Mouse (Mus musculus): ENCODE results near the gene Gnb4. TPM values are rescaled to one million over a fixed set of nuclear protein-coding genes. Genes with fewer than 3 reads are reported as not detected.
A peak's percentile ranks its signal among the peaks of the same experiment; 100 is the strongest.

Gene Gnb4
- 13.6 and 16.0 TPM in 2 replicates for polyA plus RNA-seq (2012; rRNA removed)

- TF ChIP-seq POLR2A (IDR thresholded peaks at IDR 0.05; ENCODE audit: low read depth, low read length) (no peak), CTCF (conservative IDR thresholded peaks at IDR 0.05; ENCODE audit: insufficient read depth, insufficient read length, low read depth, low read length) (no peak)
- no peaks in the 10 kb centered on the region for H3K4me1 ChIP-seq (ENCODE audit: control insufficient read depth, insufficient read depth, low read length)
- WGBS, result 2% methylated on average over 79 of the region's 83 CpGs
- DNase-seq, result peak; percentile 43
- no peaks in the 10 kb centered on the region for H3K36me3 ChIP-seq (ENCODE audit: control insufficient read depth, insufficient read depth, low read length)
- H3K27ac ChIP-seq (ENCODE audit: insufficient read depth, low read depth, low read length), result no peak within 1 kb of the TSS
- H3K27me3 ChIP-seq (replicated peaks; ENCODE audit: control insufficient read depth, insufficient read depth, low read length), result no peaks in the 10 kb centered on the region
- H3K4me3 ChIP-seq (ENCODE audit: insufficient read depth, low read depth, low read length), result peak within 1 kb of the TSS; percentile 53
Observed at GRCm38 (mm10) chr3:32616331-32617052, at the start of gene Gnb4. Gnb4 (minus strand) TSS chr3:32616585.

- H3K4me1 ChIP-seq (ENCODE audit: control insufficient read depth, insufficient read depth, low read length), result no peaks in the 10 kb centered on the region
- no peaks in the 10 kb centered on the region for H3K36me3 ChIP-seq (ENCODE audit: control insufficient read depth, insufficient read depth, low read length)
- WGBS, result 84% methylated on average over 3 of the region's 3 CpGs
- H3K27ac ChIP-seq (ENCODE audit: insufficient read depth, low read depth, low read length), result no peak overlapping the region
- H3K27me3 ChIP-seq (replicated peaks; ENCODE audit: control insufficient read depth, insufficient read depth, low read length), result no peaks in the 10 kb centered on the region
- no peak for DNase-seq
- H3K4me3 ChIP-seq (ENCODE audit: insufficient read depth, low read depth, low read length), result no peak overlapping the region
- TF ChIP-seq POLR2A (IDR thresholded peaks at IDR 0.05; ENCODE audit: low read depth, low read length) (no peak), CTCF (conservative IDR thresholded peaks at IDR 0.05; ENCODE audit: insufficient read depth, insufficient read length, low read depth, low read length) (no peak)
Observed at GRCm38 (mm10) chr3:32661556-32661930, 45.2 kb upstream of the Gnb4 start.

- H3K4me3 ChIP-seq (ENCODE audit: insufficient read depth, low read depth, low read length), result no peak overlapping the region
- no peak for DNase-seq
Observed at GRCm38 (mm10) chr3:32660831-32661555, 44.6 kb upstream of the Gnb4 start.

GRCm38 (mm10) chr3:32660276-32660675 is 43.9 kb upstream of the Gnb4 start:
- WGBS, result 57% methylated on average over 8 of the region's 8 CpGs
- TF ChIP-seq POLR2A (IDR thresholded peaks at IDR 0.05; ENCODE audit: low read depth, low read length) (no peak), CTCF (conservative IDR thresholded peaks at IDR 0.05; ENCODE audit: insufficient read depth, insufficient read length, low read depth, low read length) (no peak)

More at GRCm38 (mm10) chr3:32660831-32661555, 44.6 kb upstream of the Gnb4 start:
- Histone ChIP-seq H3K4me1 (ENCODE audit: control insufficient read depth, insufficient read depth, low read length) (no peaks in the 10 kb centered on the region), H3K27me3 (replicated peaks; ENCODE audit: control insufficient read depth, insufficient read depth, low read length) (no peaks in the 10 kb centered on the region), H3K36me3 (ENCODE audit: control insufficient read depth, insufficient read depth, low read length) (no peaks in the 10 kb centered on the region), H3K27ac (ENCODE audit: insufficient read depth, low read depth, low read length) (no peak overlapping the region)
- 64% methylated on average over 8 of the region's 8 CpGs for WGBS
- TF ChIP-seq POLR2A (IDR thresholded peaks at IDR 0.05; ENCODE audit: low read depth, low read length), result no peak
- no peak for TF ChIP-seq CTCF (conservative IDR thresholded peaks at IDR 0.05; ENCODE audit: insufficient read depth, insufficient read length, low read depth, low read length)

GRCm38 (mm10) chr3:32659506-32659905 is 43.1 kb upstream of the Gnb4 start:
- H3K4me1 ChIP-seq (ENCODE audit: control insufficient read depth, insufficient read depth, low read length), result no peaks in the 10 kb centered on the region
- H3K27ac ChIP-seq (ENCODE audit: insufficient read depth, low read depth, low read length), result no peak overlapping the region
- no peaks in the 10 kb centered on the region for H3K36me3 ChIP-seq (ENCODE audit: control insufficient read depth, insufficient read depth, low read length)
- no peak overlapping the region for H3K4me3 ChIP-seq (ENCODE audit: insufficient read depth, low read depth, low read length)
- TF ChIP-seq POLR2A (IDR thresholded peaks at IDR 0.05; ENCODE audit: low read depth, low read length), result no peak
- DNase-seq, result no peak
- H3K27me3 ChIP-seq (replicated peaks; ENCODE audit: control insufficient read depth, insufficient read depth, low read length), result no peaks in the 10 kb centered on the region
- 96% methylated on average over 2 of the region's 2 CpGs for WGBS

More at GRCm38 (mm10) chr3:32660276-32660675, 43.9 kb upstream of the Gnb4 start:
- Histone ChIP-seq H3K4me3 (ENCODE audit: insufficient read depth, low read depth, low read length) (no peak overlapping the region), H3K4me1 (ENCODE audit: control insufficient read depth, insufficient read depth, low read length) (no peaks in the 10 kb centered on the region), H3K27me3 (replicated peaks; ENCODE audit: control insufficient read depth, insufficient read depth, low read length) (no peaks in the 10 kb centered on the region), H3K36me3 (ENCODE audit: control insufficient read depth, insufficient read depth, low read length) (no peaks in the 10 kb centered on the region), H3K27ac (ENCODE audit: insufficient read depth, low read depth, low read length) (no peak overlapping the region)
- no peak for DNase-seq

GRCm38 (mm10) chr3:32658821-32659220 is 42.4 kb upstream of the Gnb4 start:
- Histone ChIP-seq H3K36me3 (ENCODE audit: control insufficient read depth, insufficient read depth, low read length) (no peaks in the 10 kb centered on the region), H3K4me1 (ENCODE audit: control insufficient read depth, insufficient read depth, low read length) (no peaks in the 10 kb centered on the region), H3K27ac (ENCODE audit: insufficient read depth, low read depth, low read length) (no peak overlapping the region), H3K4me3 (ENCODE audit: insufficient read depth, low read depth, low read length) (peak overlapping the region; percentile 30; the same call in 1 of the 2 replicates), H3K27me3 (replicated peaks; ENCODE audit: control insufficient read depth, insufficient read depth, low read length) (no peaks in the 10 kb centered on the region)
- TF ChIP-seq CTCF (conservative IDR thresholded peaks at IDR 0.05; ENCODE audit: insufficient read depth, insufficient read length, low read depth, low read length) (no peak), POLR2A (IDR thresholded peaks at IDR 0.05; ENCODE audit: low read depth, low read length) (no peak)
- 51% methylated on average over 16 of the region's 16 CpGs for WGBS
- no peak for DNase-seq

GRCm38 (mm10) chr3:32658401-32658800 is 42.0 kb upstream of the Gnb4 start:
- H3K4me3 ChIP-seq (ENCODE audit: insufficient read depth, low read depth, low read length), result no peak overlapping the region
- no peaks in the 10 kb centered on the region for H3K4me1 ChIP-seq (ENCODE audit: control insufficient read depth, insufficient read depth, low read length)
- no peak overlapping the region for H3K27ac ChIP-seq (ENCODE audit: insufficient read depth, low read depth, low read length)
- WGBS, result 67% methylated on average over 7 of the region's 7 CpGs
- H3K36me3 ChIP-seq (ENCODE audit: control insufficient read depth, insufficient read depth, low read length), result no peaks in the 10 kb centered on the region
- DNase-seq, result no peak
- no peaks in the 10 kb centered on the region for H3K27me3 ChIP-seq (replicated peaks; ENCODE audit: control insufficient read depth, insufficient read depth, low read length)
- no peak for TF ChIP-seq POLR2A (IDR thresholded peaks at IDR 0.05; ENCODE audit: low read depth, low read length)
- no peak for TF ChIP-seq CTCF (conservative IDR thresholded peaks at IDR 0.05; ENCODE audit: insufficient read depth, insufficient read length, low read depth, low read length)

All from kidney, adult 2 months (tissue).